Mouse (Mus musculus): ENCODE data around the gene Ptpn14.

Gene Ptpn14

GRCm38 (mm10) chr1:189811778-189812177 is 83.7 kb downstream of the Ptpn14 start:
- no peak for DNase-seq (ENCODE audit: low spot score)

GRCm38 (mm10) chr1:189814385-189814784 is 86.3 kb downstream of the Ptpn14 start:
- DNase-seq (ENCODE audit: low spot score) = no peak

- DNase-seq (ENCODE audit: low spot score) = no peak
These were observed 89.0 kb downstream of the Ptpn14 start for GRCm38 (mm10) chr1:189817089-189817488.

GRCm38 (mm10) chr1:189817810-189818209 is 89.7 kb downstream of the Ptpn14 start:
- no peak for DNase-seq (ENCODE audit: low spot score)

- no peak for DNase-seq (ENCODE audit: low spot score)
These were observed 92.0 kb downstream of the Ptpn14 start for GRCm38 (mm10) chr1:189820111-189820510.

GRCm38 (mm10) chr1:189824436-189824835 is 96.4 kb downstream of the Ptpn14 start:
- no peak for DNase-seq (ENCODE audit: low spot score)

GRCm38 (mm10) chr1:189830391-189830790 is 102.3 kb downstream of the Ptpn14 start:
- DNase-seq (ENCODE audit: low spot score) = no peak

DNA sequence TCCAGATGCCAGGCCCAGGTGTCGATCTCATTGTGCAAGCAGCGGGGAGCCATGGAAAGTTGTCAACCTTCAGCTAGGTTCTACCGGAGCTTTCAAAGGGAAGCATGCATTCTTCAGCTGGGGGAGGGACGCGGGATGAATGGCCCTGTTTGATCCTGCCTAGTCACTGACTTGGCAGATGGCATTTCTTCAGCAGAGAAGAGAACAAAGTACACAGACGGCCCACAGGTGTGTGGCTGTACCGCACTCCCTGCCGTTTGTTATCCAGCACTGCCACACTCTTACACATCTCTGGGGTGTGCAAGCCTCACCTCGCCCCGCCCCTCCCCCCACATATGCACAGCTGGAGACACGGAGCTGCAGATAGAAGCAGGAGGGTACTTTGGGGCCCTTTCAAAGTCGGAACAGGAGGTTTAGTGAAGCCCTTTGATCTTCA is 102.7 kb downstream of the Ptpn14 start:
- no peak for DNase-seq (ENCODE audit: low spot score)

GRCm38 (mm10) chr1:189833351-189833750 is 105.3 kb downstream of the Ptpn14 start:
- DNase-seq (ENCODE audit: low spot score) = no peak

- DNase-seq (ENCODE audit: low spot score) = no peak
These were observed 106.1 kb downstream of the Ptpn14 start for GRCm38 (mm10) chr1:189834166-189834565.

DNA sequence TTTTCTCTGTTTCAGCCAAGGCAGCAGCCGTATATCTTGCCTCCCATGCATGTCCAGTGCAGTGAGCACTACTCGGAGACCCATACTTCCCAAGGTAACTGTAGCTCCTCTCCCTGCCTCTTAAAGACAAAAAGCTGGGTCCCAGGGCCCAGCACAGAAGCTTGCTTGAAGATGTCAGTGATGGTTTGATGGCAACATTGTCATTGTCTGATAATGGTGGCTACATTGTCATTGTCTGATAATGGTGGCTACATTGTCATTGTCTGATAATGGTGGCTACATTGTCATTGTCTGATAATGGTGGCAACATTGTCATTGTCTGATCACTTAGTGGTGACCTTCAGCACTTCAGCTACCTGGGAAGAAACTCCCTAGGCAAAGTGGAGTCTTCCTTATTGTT is 118.3 kb downstream of the Ptpn14 start:
- no peak for DNase-seq (ENCODE audit: low spot score)

DNA sequence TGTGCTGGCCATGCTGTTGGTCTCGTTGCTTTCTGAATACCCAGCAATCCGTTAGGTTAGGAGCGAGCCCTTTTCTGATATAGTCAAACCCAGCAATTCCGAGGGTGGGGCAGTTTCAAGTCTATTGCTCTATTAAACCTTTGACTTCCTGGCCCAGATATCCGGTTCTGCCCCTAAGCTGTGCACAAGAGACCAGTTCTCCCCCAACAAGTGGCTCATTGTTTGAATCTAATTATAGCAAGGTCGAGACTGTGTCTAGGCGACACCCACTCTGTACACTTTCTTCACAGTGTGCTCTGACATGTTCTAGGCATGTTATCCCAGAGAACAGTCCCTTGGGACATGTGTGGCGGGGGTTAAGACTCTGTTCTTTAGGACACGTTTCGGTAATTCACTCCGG is 121.5 kb downstream of the Ptpn14 start:
- no peak for DNase-seq (ENCODE audit: low spot score)

DNA sequence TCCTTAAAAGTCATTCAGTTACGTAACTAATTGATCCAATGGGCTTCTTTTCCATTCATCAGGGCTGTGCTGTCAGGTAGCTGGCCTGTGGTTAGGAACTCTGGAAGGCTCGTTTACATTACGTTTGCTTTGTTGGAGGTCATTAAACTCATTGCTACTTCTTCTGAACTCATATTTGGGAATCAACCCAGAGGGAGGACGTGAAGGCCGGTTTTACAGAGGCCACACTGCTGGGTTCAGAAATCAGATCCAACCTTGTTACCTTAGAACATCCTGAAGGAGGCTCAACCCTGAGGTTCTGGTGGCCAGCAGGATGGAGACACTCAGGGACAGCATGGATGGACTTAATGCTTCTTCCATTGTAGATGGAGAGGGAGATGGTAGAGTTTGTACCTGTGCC is 124.0 kb downstream of the Ptpn14 start:
- DNase-seq (ENCODE audit: low spot score) = no peak

- no peak for DNase-seq (ENCODE audit: low spot score)
These were observed 124.4 kb downstream of the Ptpn14 start for GRCm38 (mm10) chr1:189852456-189852855.

DNA sequence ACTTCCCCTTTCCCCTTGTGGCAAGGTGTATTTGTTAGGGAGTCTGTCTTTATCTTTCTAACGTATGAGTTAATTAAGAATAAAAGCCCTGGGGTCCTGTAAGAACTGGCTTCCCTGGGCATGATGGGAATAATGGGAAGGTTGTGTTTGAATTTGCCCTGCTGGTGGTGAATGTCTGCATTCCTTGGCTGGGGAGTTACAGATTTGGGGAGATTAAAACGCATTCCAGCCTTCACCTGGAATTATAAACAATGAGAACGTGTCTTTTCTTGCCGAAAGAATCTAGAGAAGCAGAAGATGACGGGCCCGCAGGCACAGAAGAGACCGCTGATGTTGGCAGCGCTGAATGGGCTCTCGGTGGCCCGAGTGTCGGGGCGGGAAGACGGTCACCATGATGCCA is 126.6 kb downstream of the Ptpn14 start:
- DNase-seq (ENCODE audit: low spot score) = no peak

- DNase-seq (ENCODE audit: low spot score) = no peak
These were observed 127.7 kb downstream of the Ptpn14 start for GRCm38 (mm10) chr1:189855739-189856138.

- no peak for DNase-seq (ENCODE audit: low spot score)
These were observed 130.3 kb downstream of the Ptpn14 start for GRCm38 (mm10) chr1:189858377-189858776.

DNA sequence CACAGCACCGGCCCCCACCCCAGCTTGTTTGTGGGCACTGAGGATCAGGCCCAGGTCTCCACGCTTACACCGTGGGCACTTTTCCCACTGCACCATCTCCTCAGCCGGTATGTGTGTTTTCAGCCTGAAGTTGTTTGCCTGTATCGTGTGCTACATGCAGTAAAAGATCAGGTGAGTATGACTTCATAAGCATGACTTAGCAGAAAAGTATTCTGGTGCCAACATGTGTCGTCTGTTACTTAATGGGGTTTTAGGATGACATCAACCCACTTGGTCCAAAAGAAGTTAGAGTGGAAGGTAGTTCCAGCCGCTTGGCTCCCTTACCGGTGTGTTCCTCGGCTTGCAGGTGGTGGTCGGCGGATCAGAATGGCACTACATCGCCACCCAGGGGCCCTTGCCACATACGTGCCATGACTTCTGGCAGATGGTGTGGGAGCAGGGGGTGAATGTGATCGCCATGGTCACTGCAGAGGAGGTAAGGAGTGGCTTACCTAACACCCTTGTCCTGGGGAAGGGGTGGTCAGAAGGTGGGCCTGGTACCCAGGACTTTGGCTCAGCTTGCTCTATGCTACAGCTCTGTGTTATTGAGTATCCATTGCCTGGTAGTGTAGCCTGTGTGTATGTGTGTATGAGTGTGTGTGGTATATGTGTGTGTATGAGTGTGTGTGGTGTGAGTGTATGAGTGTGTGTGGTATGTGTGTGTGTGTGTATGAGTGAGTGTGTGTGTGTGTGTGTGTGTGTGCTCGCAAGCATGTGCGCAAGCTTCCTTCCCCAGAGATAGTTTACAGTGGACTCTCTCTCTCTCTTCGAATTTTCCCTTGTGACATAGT is 132.3 kb downstream of the Ptpn14 start:
- DNase-seq (ENCODE audit: low spot score) = no peak

DNA sequence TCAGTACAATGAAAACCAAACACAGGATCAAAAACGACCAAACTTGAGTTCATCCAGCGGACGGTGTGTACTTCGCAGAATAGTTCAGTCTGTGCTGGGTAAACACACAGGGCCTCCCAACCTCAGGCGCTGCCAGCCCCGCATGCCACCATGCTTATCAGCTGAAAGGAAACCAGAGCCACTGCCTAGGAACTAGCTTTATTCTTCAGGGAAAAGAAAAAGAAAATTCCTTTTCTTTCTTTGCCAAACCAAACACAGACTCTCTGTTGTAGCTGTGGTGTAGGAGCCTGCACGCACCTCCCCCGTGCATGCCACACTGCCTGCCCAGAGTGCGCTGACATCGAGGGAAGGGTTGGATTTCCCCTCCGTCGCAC is 132.9 kb downstream of the Ptpn14 start:
- no peak for DNase-seq (ENCODE audit: low spot score)

- DNase-seq (ENCODE audit: low spot score) = no peak
These were observed 135.7 kb downstream of the Ptpn14 start for GRCm38 (mm10) chr1:189863727-189864126.

GRCm38 (mm10) chr1:189864301-189864700 is 136.2 kb downstream of the Ptpn14 start:
- DNase-seq (ENCODE audit: low spot score) = no peak

DNA sequence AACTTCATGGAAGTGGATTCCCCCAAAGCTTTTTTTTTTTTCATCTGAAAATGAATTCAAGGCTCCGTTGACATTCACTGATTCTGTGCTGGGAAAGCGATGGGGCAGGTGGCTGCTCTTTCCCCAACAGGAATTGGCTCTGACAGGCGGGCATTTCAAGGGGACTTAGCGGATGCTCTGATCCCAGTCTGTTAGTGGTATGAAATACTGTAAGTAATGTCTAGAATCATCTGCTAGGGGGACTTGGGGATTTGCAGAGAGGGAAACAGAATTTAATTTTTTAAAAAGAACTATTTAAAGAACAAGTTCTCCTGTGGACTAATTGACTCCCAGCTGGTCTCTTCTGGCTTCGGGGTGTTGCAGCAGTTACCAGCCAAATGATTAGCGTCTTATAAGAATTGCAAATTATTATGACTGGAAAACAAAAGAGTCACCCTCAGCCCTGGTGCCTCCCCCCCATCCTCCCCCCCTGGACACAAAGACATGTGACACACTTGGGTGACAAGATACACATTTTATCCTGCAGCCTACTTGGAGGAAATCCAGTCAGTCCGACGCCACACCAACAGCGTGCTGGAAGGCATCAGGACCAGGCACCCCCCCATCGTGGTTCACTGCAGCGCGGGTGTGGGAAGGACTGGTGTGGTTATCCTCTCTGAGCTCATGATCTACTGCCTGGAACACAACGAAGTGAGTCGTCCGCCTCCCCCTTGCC is 136.9 kb downstream of the Ptpn14 start:
- DNase-seq (ENCODE audit: low spot score) = peak; percentile 18

DNA sequence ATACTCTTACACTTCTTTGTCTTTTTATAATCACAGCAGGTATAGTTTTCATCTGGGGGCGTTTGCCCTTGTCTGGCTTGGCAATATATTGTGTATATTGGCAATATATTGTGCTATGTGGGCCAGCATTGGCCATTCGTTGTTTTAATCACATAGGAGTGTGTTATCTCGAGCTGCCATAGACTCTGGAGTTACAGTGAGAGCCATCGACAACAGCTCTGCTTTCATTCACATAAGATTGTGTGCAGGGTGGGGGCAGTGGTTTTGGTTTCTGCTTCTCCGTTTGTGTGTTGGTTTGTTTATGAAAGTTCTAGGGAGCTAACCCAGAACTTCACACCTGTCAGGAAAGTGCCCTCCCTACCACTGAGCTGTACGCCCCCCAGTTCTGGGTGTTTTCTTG is 138.6 kb downstream of the Ptpn14 start:
- DNase-seq (ENCODE audit: low spot score) = no peak

All from layer of hippocampus, adult 9-10 months (tissue).